Mouse (Mus musculus) cerebellum, adult 2 months (tissue): Measurements from ENCODE around the gene Hinfp. TPM values are rescaled to one million over a fixed set of nuclear protein-coding genes. Genes with fewer than 3 reads are reported as not detected.

Experiments used
- DNase-seq, 2 experiments: peaks; one replicate each; pipeline ENCODE4 v3.0.0; 2021
- H3K27ac ChIP-seq: fragments of 200-500 bp; 2 replicates; pipeline ENCODE4 v1.5.1; 2012; ENCODE audit warnings: low read length, control low read depth, inconsistent platforms; ENCODE audit not compliant: insufficient read depth
- H3K27me3 ChIP-seq: fragments of 200-500 bp; 2 replicates; pipeline ENCODE4 v1.6.1; 2012; ENCODE audit warnings: inconsistent platforms, mild to moderate bottlenecking, low read length, moderate library complexity; ENCODE audit not compliant: control insufficient read depth, insufficient read depth
- H3K4me1 ChIP-seq: fragments of 200-500 bp; 2 replicates; pipeline ENCODE4 v1.6.1; 2011; ENCODE audit warnings: low read length; ENCODE audit not compliant: control insufficient read depth, insufficient read depth
- H3K4me3 ChIP-seq: fragments of 200-500 bp; replicated peaks from 2 replicates; pipeline ENCODE3; 2011; ENCODE audit warnings: mild to moderate bottlenecking, low read depth, low read length, control low read depth; ENCODE audit not compliant: insufficient read depth
- CTCF ChIP-seq: fragments of 200-500 bp; IDR thresholded peaks from 2 replicates; pipeline ENCODE4 v1.5.1; 2011; ENCODE audit warnings: low read depth, mild to moderate bottlenecking, control low read depth, low read length, moderate library complexity, borderline replicate concordance; ENCODE audit not compliant: insufficient read depth
- POLR2A ChIP-seq: fragments of 200-500 bp; IDR thresholded peaks from 2 replicates; pipeline ENCODE4 v1.6.1; 2011; ENCODE audit warnings: low read length, control low read depth, borderline replicate concordance; ENCODE audit not compliant: insufficient read depth
- whole genome bisulfite sequencing: fragments of 180-500 bp; shearing (Covaris S2); methylation state at CpG from one replicate; pipeline ENCODE4 v1.1.7; 2018; 5-methylcytosine and 5-hydroxymethylcytosine counted together
- polyA plus RNA-seq: library from polyadenylated mRNA; depleted of rRNA; stranded (reverse); fragments of >200 nt; gene quantifications from 2 replicates; pipeline ENCODE4 v1.2.3, GENCODE M21; 2012; rRNA removed

Hinfp gene
- polyA plus RNA-seq, result 35.8 and 36.0 TPM in 2 replicates

GRCm38 (mm10) chr9:44305466-44306079 lies at the start of gene Hinfp:
TSS of gene Hinfp (minus strand) at chr9:44305671.
- H3K27me3 ChIP-seq, result no peaks in the 10 kb centered on the region
- under 1% methylated on average over 54 of the region's 54 CpGs for WGBS
- DNase-seq, result peak; percentile 98 to 100
- peak within 1 kb of the TSS; percentile 21; the same call in 1 of the 2 replicates for H3K27ac ChIP-seq
- H3K4me1 ChIP-seq, result no peaks in the 10 kb centered on the region; the same call in 1 of the 2 replicates
- H3K4me3 ChIP-seq, result peak within 1 kb of the TSS; percentile 91
- TF ChIP-seq CTCF (no peak), POLR2A (peak; percentile 80)

GRCm38 (mm10) chr9:44353142-44353541 lies 47.7 kb upstream of the Hinfp start:
- DNase-seq, result no peak
- Histone ChIP-seq H3K27me3 (no peaks in the 10 kb centered on the region), H3K4me1 (0 out of 2 replicates have a peak, but pooled peaks cover 4% of the 10 kb centered on the region), H3K4me3 (no peak overlapping the region), H3K27ac (no peak overlapping the region)
- WGBS, result 73% methylated on average over 6 of the region's 6 CpGs
- no peak for TF ChIP-seq CTCF
- TF ChIP-seq POLR2A, result no peak

- no peak overlapping the region for H3K4me3 ChIP-seq
- no peaks in the 10 kb centered on the region for H3K27me3 ChIP-seq
- no peak overlapping the region for H3K27ac ChIP-seq
- no peak for DNase-seq
- 0 out of 2 replicates have a peak, but pooled peaks cover 2% of the 10 kb centered on the region for H3K4me1 ChIP-seq
- whole genome bisulfite sequencing, result 90% methylated on average over 10 of the region's 10 CpGs
- TF ChIP-seq CTCF, result no peak
- TF ChIP-seq POLR2A, result no peak
Measured at GRCm38 (mm10) chr9:44352337-44352736, 46.9 kb upstream of the Hinfp start.

GRCm38 (mm10) chr9:44351396-44351795 lies 45.9 kb upstream of the Hinfp start:
- DNase-seq, result no peak
- Histone ChIP-seq H3K27me3 (no peaks in the 10 kb centered on the region), H3K4me1 (no peaks in the 10 kb centered on the region), H3K4me3 (no peak overlapping the region), H3K27ac (no peak overlapping the region)
- TF ChIP-seq POLR2A, result no peak
- TF ChIP-seq CTCF, result no peak
- 95% methylated on average over 4 of the region's 4 CpGs for WGBS

GRCm38 (mm10) chr9:44348546-44348945 lies 43.1 kb upstream of the Hinfp start:
- no peaks in the 10 kb centered on the region for H3K4me1 ChIP-seq
- no peaks in the 10 kb centered on the region for H3K27me3 ChIP-seq
- no peak overlapping the region for H3K4me3 ChIP-seq
- WGBS, result 96% methylated on average over 4 of the region's 4 CpGs
- TF ChIP-seq POLR2A (no peak), CTCF (no peak)
- DNase-seq, result no peak
- no peak overlapping the region for H3K27ac ChIP-seq

GRCm38 (mm10) chr9:44347621-44348020 lies 42.1 kb upstream of the Hinfp start:
- Histone ChIP-seq H3K27ac (no peak overlapping the region), H3K4me1 (no peaks in the 10 kb centered on the region; the same call in 1 of the 2 replicates), H3K4me3 (no peak overlapping the region), H3K27me3 (no peaks in the 10 kb centered on the region)
- TF ChIP-seq POLR2A (no peak), CTCF (no peak)
- DNase-seq, result no peak
- 91% methylated on average over 4 of the region's 4 CpGs for WGBS

- Histone ChIP-seq H3K27ac (no peak overlapping the region), H3K4me1 (peaks cover under 1% of the 10 kb centered on the region; the same call in 1 of the 2 replicates), H3K4me3 (no peak overlapping the region), H3K27me3 (no peaks in the 10 kb centered on the region)
- 92% methylated on average over 9 of the region's 9 CpGs for WGBS
- TF ChIP-seq POLR2A (no peak), CTCF (no peak)
- no peak for DNase-seq
Measured at GRCm38 (mm10) chr9:44347166-44347565, 41.7 kb upstream of the Hinfp start.
